Mouse (Mus musculus) stomach, postnatal 0 days (tissue): ENCODE measurements around the gene Slc28a2.

Experiments
- CTCF ChIP-seq: IDR thresholded peaks from 2 replicates; pipeline ENCODE4 v1.5.1; 2016; ENCODE audit warnings: antibody characterized with exemption, low read depth, mild to moderate bottlenecking, moderate library complexity
- EP300 ChIP-seq: optimal IDR thresholded peaks from 2 replicates; pipeline ENCODE3; 2016; ENCODE audit warnings: antibody characterized with exemption

DNA sequence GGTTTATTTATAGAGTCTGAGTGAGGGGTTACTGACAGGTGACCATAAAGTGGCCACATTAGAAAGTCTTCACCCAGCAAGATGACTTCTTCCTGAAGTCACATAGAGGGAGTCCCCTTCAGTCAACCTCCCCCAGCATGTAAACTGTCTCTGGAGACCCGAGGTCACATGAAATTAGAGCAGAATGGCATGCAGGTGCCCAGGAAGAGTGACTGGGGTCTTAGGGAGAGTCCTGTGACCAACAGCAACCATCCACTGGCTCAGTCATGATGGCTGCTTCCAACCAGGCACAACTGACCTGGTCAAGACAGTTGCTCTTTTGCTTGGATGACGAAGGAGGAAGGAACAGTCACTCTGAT, 47.0 kb upstream of the Slc28a2 start:
- TF ChIP-seq CTCF, result no peak
- no peak for TF ChIP-seq EP300
